Mouse (Mus musculus) embryonic stem cell, embryonic (primary cell): Measurements from ENCODE around the gene Gm44502.

Experiments
- CTCF ChIA-PET, 4 experiments: fragments of 300-600 bp in 2 of 4; fragments of 350-600 bp in 2 of 4; sonication (Branson Sonifier 250); formaldehyde crosslinking; loops; one replicate each; lab custom pipeline; 2022; ENCODE audit warnings: inconsistent platforms in 2 of 4; lab: Charles Lee
- POLR2A ChIA-PET, 4 experiments: fragments of 300-600 bp in 2 of 4; fragments of 350-600 bp in 2 of 4; sonication (Branson Sonifier 250); formaldehyde crosslinking; loops; one replicate each; lab custom pipeline; 2022; ENCODE audit warnings: antibody characterized with exemption in 4 of 4, inconsistent platforms in 1 of 4; lab: Charles Lee

Gene Gm44502

GRCm38 (mm10) chr15:89430341-89430740 is 845 bp upstream of the Gm44502 start:
- ChIA-PET POLR2A (interaction anchor here in 3 of 4 experiments (0.6 to 3.6 kb wide), 38 partner anchors 9 to 722 kb away, joined by 3 to 50 read pairs (median 4); partner anchors contain the start of genes Lmf2 (in 2 of the 3), Ncaph2 (in 2 of the 3), Sco2 (in 2 of the 3) and Tymp (in 2 of the 3)), CTCF (interaction anchor here in 3 of 4 experiments (0.6 to 2.5 kb wide), 14 partner anchors 11 to 685 kb away, joined by 3 to 18 read pairs (median 4); partner anchors contain the start of genes Sco2 (in 3 of the 3), Arsa (in 1 of the 3), Mapk8ip2 (in 1 of the 3) and Odf3b (in 1 of the 3))

GRCm38 (mm10) chr15:89428821-89429351 is 610 bp downstream of the Gm44502 start:
- POLR2A ChIA-PET, result interaction anchor here in 3 of 4 experiments (0.6 to 3.6 kb wide), 44 partner anchors 9 to 803 kb away, joined by 3 to 50 read pairs (median 4); partner anchors contain the start of genes Lmf2 (in 3 of the 3), Ncaph2 (in 3 of the 3), Adm2 (in 2 of the 3) and Odf3b (in 2 of the 3)

GRCm38 (mm10) chr15:89428136-89428790 is 1.2 kb downstream of the Gm44502 start:
- POLR2A ChIA-PET, result interaction anchor here in 2 of 4 experiments (0.7 to 3.6 kb wide), 13 partner anchors 8 to 120 kb away, joined by 3 to 50 read pairs (median 4); partner anchors contain the start of genes Sco2 (in 2 of the 2), Adm2 (in 1 of the 2), Arsa (in 1 of the 2) and Lmf2 (in 1 of the 2)
- CTCF ChIA-PET, result interaction anchor here in 1 of 4 experiments (1.0 to 1.1 kb wide), 2 partner anchors 100 to 119 kb away, joined by 3 read pairs; no protein-coding TSS in a partner anchor

More at GRCm38 (mm10) chr15:89428821-89429351, 610 bp downstream of the Gm44502 start:
- CTCF ChIA-PET, result interaction anchor here in 2 of 4 experiments (1.0 to 2.5 kb wide), 7 partner anchors 14 to 217 kb away, joined by 3 to 18 read pairs (median 3); partner anchors contain the start of genes Mapk8ip2 (in 1 of the 2), Ppp6r2 (in 1 of the 2) and Sco2 (in 1 of the 2)

- ChIA-PET POLR2A (interaction anchor here in 2 of 4 experiments (1.1 to 1.7 kb wide), 4 partner anchors 16 to 53 kb away, joined by 3 to 9 read pairs (median 6); partner anchors contain the start of gene Sco2 (in 1 of the 2)), CTCF (no interaction called here)
Observed at GRCm38 (mm10) chr15:89426716-89427115, 2.8 kb downstream of the Gm44502 start.

GRCm38 (mm10) chr15:89425711-89426121 is 3.8 kb downstream of the Gm44502 start, which contains the start of gene Cpt1b:
Cpt1b (minus strand) TSS chr15:89425863.
- ChIA-PET POLR2A (interaction anchor here in 3 of 4 experiments (0.6 to 2.0 kb wide), 41 partner anchors 9 to 717 kb away, joined by 3 to 19 read pairs (median 4); partner anchors contain the start of genes Lmf2 (in 3 of the 3), Ncaph2 (in 3 of the 3), Sco2 (in 3 of the 3) and Odf3b (in 2 of the 3)), CTCF (interaction anchor here (0.6 to 1.7 kb wide), 7 partner anchors 52 to 297 kb away, joined by 3 to 7 read pairs (median 3); partner anchors contain the start of genes Sco2 (in 3 of the 4) and Hdac10 (in 1 of the 4))

GRCm38 (mm10) chr15:89424621-89425020 is 4.9 kb downstream of the Gm44502 start:
- POLR2A ChIA-PET, result interaction anchor here (0.5 to 2.0 kb wide), 17 partner anchors 10 to 694 kb away, joined by 3 to 19 read pairs (median 5); partner anchors contain the start of genes Odf3b (in 2 of the 4), Lmf2 (in 1 of the 4), Mapk8ip2 (in 1 of the 4) and Ncaph2 (in 1 of the 4)
- CTCF ChIA-PET, result interaction anchor here in 3 of 4 experiments (1.0 to 1.7 kb wide), 3 partner anchors 51 to 296 kb away, joined by 3 to 6 read pairs (median 4); partner anchors contain the start of genes Hdac10 (in 1 of the 3) and Sco2 (in 1 of the 3)

GRCm38 (mm10) chr15:89421938-89422337 is 7.6 kb downstream of the Gm44502 start:
- POLR2A ChIA-PET, result interaction anchor here in 1 of 4 experiments (0.9 kb wide), 1 partner anchor 43 kb away, joined by 3 read pairs; no protein-coding TSS in a partner anchor
- CTCF ChIA-PET, result no interaction called here

GRCm38 (mm10) chr15:89415282-89415681 is 14.2 kb downstream of the Gm44502 start:
- ChIA-PET CTCF (interaction anchor here in 1 of 4 experiments (0.7 kb wide), 1 partner anchor 31 kb away, joined by 5 read pairs; no protein-coding TSS in a partner anchor), POLR2A (interaction anchor here in 1 of 4 experiments (1.6 to 1.8 kb wide), 2 partner anchors 10 to 13 kb away, joined by 3 to 8 read pairs; partner anchors contain the start of gene Cpt1b)

GRCm38 (mm10) chr15:89410118-89410517 is 19.4 kb downstream of the Gm44502 start, which contains the start of gene Syce3:
Syce3 (minus strand) TSS chr15:89410503.
- POLR2A ChIA-PET, result interaction anchor here in 1 of 4 experiments (0.6 to 0.8 kb wide), 2 partner anchors 15 to 36 kb away, joined by 3 read pairs; partner anchors contain the start of genes Cpt1b and Sco2

GRCm38 (mm10) chr15:89406691-89407090 is 22.8 kb downstream of the Gm44502 start:
- POLR2A ChIA-PET, result no interaction called here
- CTCF ChIA-PET, result interaction anchor here in 1 of 4 experiments (0.6 kb wide), 2 partner anchors 34 to 174 kb away, joined by 3 to 7 read pairs; no protein-coding TSS in a partner anchor

More at GRCm38 (mm10) chr15:89410118-89410517, 19.4 kb downstream of the Gm44502 start, which contains the start of gene Syce3:
- CTCF ChIA-PET, result interaction anchor here in 1 of 4 experiments (1.1 kb wide), 1 partner anchor 37 kb away, joined by 4 read pairs; the partner anchor contains the start of gene Sco2

GRCm38 (mm10) chr15:89404831-89405623 is 24.5 kb downstream of the Gm44502 start:
- CTCF ChIA-PET, result interaction anchor here (0.5 to 1.7 kb wide), 5 partner anchors 12 to 989 kb away, joined by 3 to 7 read pairs (median 5); partner anchors contain the start of gene Sco2 (in 2 of the 4)
- POLR2A ChIA-PET, result interaction anchor here in 2 of 4 experiments (0.9 to 1.9 kb wide), 7 partner anchors 8 to 31 kb away, joined by 3 to 7 read pairs (median 3); partner anchors contain the start of genes Cpt1b (in 2 of the 2), Sco2 (in 2 of the 2) and Odf3b (in 1 of the 2)

- POLR2A ChIA-PET, result interaction anchor here in 2 of 4 experiments (0.6 to 4.9 kb wide), 7 partner anchors 10 to 49 kb away, joined by 3 to 22 read pairs (median 4); partner anchors contain the start of genes C730034F03Rik (in 1 of the 2), Chkb (in 1 of the 2), Gm44502 (in 1 of the 2) and Klhdc7b (in 1 of the 2)
- CTCF ChIA-PET, result interaction anchor here in 1 of 4 experiments (0.8 kb wide), 1 partner anchor 14 kb away, joined by 3 read pairs; no protein-coding TSS in a partner anchor
Observed at GRCm38 (mm10) chr15:89402471-89402870, 27.0 kb downstream of the Gm44502 start.

- ChIA-PET POLR2A (interaction anchor here in 2 of 4 experiments (0.8 to 4.9 kb wide), 6 partner anchors 13 to 35 kb away, joined by 3 to 28 read pairs (median 10); partner anchors contain the start of genes Sco2 (in 2 of the 2) and Cpt1b (in 1 of the 2)), CTCF (interaction anchor here in 2 of 4 experiments (0.6 to 1.3 kb wide), 3 partner anchors 26 to 70 kb away, joined by 3 to 5 read pairs (median 3); partner anchors contain the start of gene Sco2 (in 1 of the 2))
Observed at GRCm38 (mm10) chr15:89399716-89400115, 29.8 kb downstream of the Gm44502 start.

- ChIA-PET CTCF (interaction anchor here in 1 of 4 experiments (0.7 kb wide), 1 partner anchor 24 kb away, joined by 3 read pairs; no protein-coding TSS in a partner anchor), POLR2A (interaction anchor here in 3 of 4 experiments (0.8 to 4.9 kb wide), 5 partner anchors 12 to 31 kb away, joined by 3 to 28 read pairs (median 7); partner anchors contain the start of genes Sco2 (in 2 of the 3), C730034F03Rik (in 1 of the 3), Chkb (in 1 of the 3) and Gm44502 (in 1 of the 3))
Observed at GRCm38 (mm10) chr15:89398146-89398545, 31.4 kb downstream of the Gm44502 start.

- POLR2A ChIA-PET, result interaction anchor here in 1 of 4 experiments (0.9 to 4.4 kb wide), 3 partner anchors 8 to 39 kb away, joined by 3 to 28 read pairs (median 6); no protein-coding TSS in a partner anchor
- CTCF ChIA-PET, result no interaction called here
Observed at GRCm38 (mm10) chr15:89396883-89397282, 32.6 kb downstream of the Gm44502 start.
